Mouse (Mus musculus) spleen, adult 2 months (tissue): Measurements from ENCODE around the gene Atl3.

Experiments
- CTCF ChIP-seq: fragments of 200-500 bp; IDR thresholded peaks from 2 replicates; pipeline ENCODE4 v1.5.1; 2011; ENCODE audit warnings: mild to moderate bottlenecking, inconsistent platforms; ENCODE audit not compliant: insufficient read depth, insufficient read length, insufficient replicate concordance; ENCODE audit errors: extremely low read depth
- POLR2A ChIP-seq: fragments of 200-500 bp; IDR thresholded peaks from 2 replicates; pipeline ENCODE4 v1.6.1; 2011; ENCODE audit warnings: low read depth, low read length, inconsistent platforms

- TF ChIP-seq CTCF = no peak
- no peak for TF ChIP-seq POLR2A
Measured at GRCm38 (mm10) chr19:7551550-7552300, 57.9 kb downstream of the Atl3 start.
